Mouse (Mus musculus): ENCODE measurements around the gene Slc2a1. TPM values are rescaled to one million over a fixed set of nuclear protein-coding genes. Genes with fewer than 3 reads are reported as not detected.

Slc2a1 gene
- polyA plus RNA-seq, 1 experiment from 2014 or later: 129 TPM

GRCm38 (mm10) chr4:119107867-119108266 is 644 bp upstream of the Slc2a1 start:
- Histone ChIP-seq H3K27ac (ENCODE audit: low read length) (peak overlapping the region; percentile 99; the same call in 1 of the 2 replicates), H3K27me3 (ENCODE audit: control insufficient read depth, insufficient read depth, low read length) (no peaks in the 10 kb centered on the region), H3K9me3 (replicated peaks; ENCODE audit: control insufficient read depth, low read length) (no peaks in the 10 kb centered on the region), H3K4me2 (ENCODE audit: low read depth, low read length) (peak overlapping the region; percentile 84), H3K4me1 (ENCODE audit: control insufficient read depth, insufficient read depth, low read length) (peaks cover 45% of the 10 kb centered on the region), H3K4me3 (ENCODE audit: low read length) (peak overlapping the region; percentile 73), H3K36me3 (ENCODE audit: control insufficient read depth, insufficient read depth) (no peaks in the 10 kb centered on the region), H3K9ac (ENCODE audit: low read length) (peak overlapping the region; percentile 40; the same call in 1 of the 2 replicates)
- whole genome bisulfite sequencing: 81% methylated on average over 2 of the region's 2 CpGs
- no peak for ATAC-seq (replicated peaks; ENCODE audit: extremely low read depth, insufficient read depth, low FRiP score)

- peak overlapping the region; percentile 84 for H3K4me2 ChIP-seq (ENCODE audit: low read depth, low read length)
- H3K4me3 ChIP-seq (ENCODE audit: low read length): peak overlapping the region; percentile 73
- H3K9ac ChIP-seq (ENCODE audit: low read length): peak overlapping the region; percentile 96
- no peaks in the 10 kb centered on the region; the same call in 1 of the 2 replicates for H3K36me3 ChIP-seq (ENCODE audit: control insufficient read depth, insufficient read depth)
- H3K9me3 ChIP-seq (replicated peaks; ENCODE audit: control insufficient read depth, low read length): no peaks in the 10 kb centered on the region
- H3K4me1 ChIP-seq (ENCODE audit: control insufficient read depth, insufficient read depth, low read length): peaks cover 61% of the 10 kb centered on the region
- ATAC-seq (replicated peaks; ENCODE audit: extremely low read depth, insufficient read depth, low FRiP score): no peak
- H3K27ac ChIP-seq (ENCODE audit: low read length): peak overlapping the region; percentile 99
- 11% methylated on average over 11 of the region's 11 CpGs for WGBS
- no peaks in the 10 kb centered on the region for H3K27me3 ChIP-seq (ENCODE audit: control insufficient read depth, insufficient read depth, low read length)
Observed at GRCm38 (mm10) chr4:119109640-119110039, 1.1 kb downstream of the Slc2a1 start.

- Histone ChIP-seq H3K4me2 (ENCODE audit: low read depth, low read length) (peak overlapping the region; percentile 84), H3K9me3 (replicated peaks; ENCODE audit: control insufficient read depth, low read length) (no peaks in the 10 kb centered on the region), H3K4me3 (ENCODE audit: low read length) (peak overlapping the region; percentile 73), H3K36me3 (ENCODE audit: control insufficient read depth, insufficient read depth) (no peaks in the 10 kb centered on the region; the same call in 1 of the 2 replicates), H3K4me1 (ENCODE audit: control insufficient read depth, insufficient read depth, low read length) (peaks cover 65% of the 10 kb centered on the region), H3K27ac (ENCODE audit: low read length) (peak overlapping the region; percentile 17; the same call in 1 of the 2 replicates), H3K27me3 (ENCODE audit: control insufficient read depth, insufficient read depth, low read length) (no peaks in the 10 kb centered on the region), H3K9ac (ENCODE audit: low read length) (peak overlapping the region; percentile 96)
- ATAC-seq (replicated peaks; ENCODE audit: extremely low read depth, insufficient read depth, low FRiP score): no peak
- WGBS: 36% methylated on average over 5 of the region's 5 CpGs
Observed at GRCm38 (mm10) chr4:119110512-119110911, 2.0 kb downstream of the Slc2a1 start.

GRCm38 (mm10) chr4:119111410-119111809 is 2.9 kb downstream of the Slc2a1 start:
- H3K36me3 ChIP-seq (ENCODE audit: control insufficient read depth, insufficient read depth): no peaks in the 10 kb centered on the region; the same call in 1 of the 2 replicates
- H3K9ac ChIP-seq (ENCODE audit: low read length): peak overlapping the region; percentile 39; the same call in 1 of the 2 replicates
- WGBS: 50% methylated on average over 5 of the region's 5 CpGs
- H3K9me3 ChIP-seq (replicated peaks; ENCODE audit: control insufficient read depth, low read length): no peaks in the 10 kb centered on the region
- peak overlapping the region; percentile 84 for H3K4me2 ChIP-seq (ENCODE audit: low read depth, low read length)
- H3K4me1 ChIP-seq (ENCODE audit: control insufficient read depth, insufficient read depth, low read length): peaks cover 68% of the 10 kb centered on the region
- no peak overlapping the region for H3K27ac ChIP-seq (ENCODE audit: low read length)
- H3K4me3 ChIP-seq (ENCODE audit: low read length): peak overlapping the region; percentile 73
- no peak for ATAC-seq (replicated peaks; ENCODE audit: extremely low read depth, insufficient read depth, low FRiP score)
- H3K27me3 ChIP-seq (ENCODE audit: control insufficient read depth, insufficient read depth, low read length): no peaks in the 10 kb centered on the region

GRCm38 (mm10) chr4:119112256-119112885 is 3.9 kb downstream of the Slc2a1 start:
- Histone ChIP-seq H3K36me3 (ENCODE audit: control insufficient read depth, insufficient read depth) (no peaks in the 10 kb centered on the region; the same call in 1 of the 2 replicates), H3K27me3 (ENCODE audit: control insufficient read depth, insufficient read depth, low read length) (no peaks in the 10 kb centered on the region), H3K4me1 (ENCODE audit: control insufficient read depth, insufficient read depth, low read length) (peaks cover 77% of the 10 kb centered on the region), H3K9ac (ENCODE audit: low read length) (peak overlapping the region; percentile 31; the same call in 1 of the 2 replicates), H3K4me2 (ENCODE audit: low read depth, low read length) (no peak overlapping the region), H3K9me3 (replicated peaks; ENCODE audit: control insufficient read depth, low read length) (no peaks in the 10 kb centered on the region), H3K27ac (ENCODE audit: low read length) (no peak overlapping the region), H3K4me3 (ENCODE audit: low read length) (no peak overlapping the region)
- WGBS: 36% methylated on average over 2 of the region's 2 CpGs
- ATAC-seq (replicated peaks; ENCODE audit: extremely low read depth, insufficient read depth, low FRiP score): no peak

GRCm38 (mm10) chr4:119115611-119116070 is 7.1 kb downstream of the Slc2a1 start:
- Histone ChIP-seq H3K27ac (ENCODE audit: low read length) (peak overlapping the region; percentile 94), H3K9me3 (replicated peaks; ENCODE audit: control insufficient read depth, low read length) (no peaks in the 10 kb centered on the region), H3K4me3 (ENCODE audit: low read length) (no peak overlapping the region), H3K4me2 (ENCODE audit: low read depth, low read length) (peak overlapping the region; percentile 46), H3K9ac (ENCODE audit: low read length) (peak overlapping the region; percentile 56), H3K27me3 (ENCODE audit: control insufficient read depth, insufficient read depth, low read length) (no peaks in the 10 kb centered on the region), H3K36me3 (ENCODE audit: control insufficient read depth, insufficient read depth) (peaks cover 4% of the 10 kb centered on the region), H3K4me1 (ENCODE audit: control insufficient read depth, insufficient read depth, low read length) (peaks cover 97% of the 10 kb centered on the region)
- 34% methylated on average over 6 of the region's 6 CpGs for WGBS
- ATAC-seq (replicated peaks; ENCODE audit: extremely low read depth, insufficient read depth, low FRiP score): peak; percentile 78

GRCm38 (mm10) chr4:119116336-119116735 is 7.8 kb downstream of the Slc2a1 start:
- no peak overlapping the region; the same call in 1 of the 2 replicates for H3K9ac ChIP-seq (ENCODE audit: low read length)
- peaks cover 97% of the 10 kb centered on the region for H3K4me1 ChIP-seq (ENCODE audit: control insufficient read depth, insufficient read depth, low read length)
- H3K27ac ChIP-seq (ENCODE audit: low read length): peak overlapping the region; percentile 94
- H3K4me2 ChIP-seq (ENCODE audit: low read depth, low read length): peak overlapping the region; percentile 46; the same call in 1 of the 2 replicates
- peaks cover 5% of the 10 kb centered on the region for H3K36me3 ChIP-seq (ENCODE audit: control insufficient read depth, insufficient read depth)
- H3K9me3 ChIP-seq (replicated peaks; ENCODE audit: control insufficient read depth, low read length): no peaks in the 10 kb centered on the region
- no peaks in the 10 kb centered on the region for H3K27me3 ChIP-seq (ENCODE audit: control insufficient read depth, insufficient read depth, low read length)
- ATAC-seq (replicated peaks; ENCODE audit: extremely low read depth, insufficient read depth, low FRiP score): no peak
- WGBS: 68% methylated on average over 1 of the region's 1 CpGs
- no peak overlapping the region for H3K4me3 ChIP-seq (ENCODE audit: low read length)

GRCm38 (mm10) chr4:119117571-119117970 is 9.1 kb downstream of the Slc2a1 start:
- peak overlapping the region; percentile 94 for H3K27ac ChIP-seq (ENCODE audit: low read length)
- no peak overlapping the region for H3K4me2 ChIP-seq (ENCODE audit: low read depth, low read length)
- no peak for ATAC-seq (replicated peaks; ENCODE audit: extremely low read depth, insufficient read depth, low FRiP score)
- no peak overlapping the region for H3K4me3 ChIP-seq (ENCODE audit: low read length)
- WGBS: 69% methylated on average over 5 of the region's 5 CpGs
- peaks cover 10% of the 10 kb centered on the region for H3K36me3 ChIP-seq (ENCODE audit: control insufficient read depth, insufficient read depth)
- peaks cover 90% of the 10 kb centered on the region for H3K4me1 ChIP-seq (ENCODE audit: control insufficient read depth, insufficient read depth, low read length)
- H3K27me3 ChIP-seq (ENCODE audit: control insufficient read depth, insufficient read depth, low read length): no peaks in the 10 kb centered on the region
- no peak overlapping the region for H3K9ac ChIP-seq (ENCODE audit: low read length)
- H3K9me3 ChIP-seq (replicated peaks; ENCODE audit: control insufficient read depth, low read length): no peaks in the 10 kb centered on the region

- H3K27ac ChIP-seq (ENCODE audit: low read length): peak overlapping the region; percentile 94
- peaks cover 10% of the 10 kb centered on the region for H3K36me3 ChIP-seq (ENCODE audit: control insufficient read depth, insufficient read depth)
- no peaks in the 10 kb centered on the region for H3K27me3 ChIP-seq (ENCODE audit: control insufficient read depth, insufficient read depth, low read length)
- peaks cover 86% of the 10 kb centered on the region for H3K4me1 ChIP-seq (ENCODE audit: control insufficient read depth, insufficient read depth, low read length)
- no peak overlapping the region for H3K4me2 ChIP-seq (ENCODE audit: low read depth, low read length)
- H3K4me3 ChIP-seq (ENCODE audit: low read length): no peak overlapping the region
- H3K9me3 ChIP-seq (replicated peaks; ENCODE audit: control insufficient read depth, low read length): no peaks in the 10 kb centered on the region
- peak overlapping the region; percentile 61 for H3K9ac ChIP-seq (ENCODE audit: low read length)
- WGBS: 33% methylated on average over 4 of the region's 4 CpGs
- peak; percentile 84 for ATAC-seq (replicated peaks; ENCODE audit: extremely low read depth, insufficient read depth, low FRiP score)
Observed at GRCm38 (mm10) chr4:119118659-119119077, 10.2 kb downstream of the Slc2a1 start.

All from heart, embryonic 16.5 days (tissue).